Mouse (Mus musculus) small intestine, adult 2 months (tissue): ENCODE results near the gene Lonrf2.

ENCODE experiments used
- CTCF ChIP-seq: fragments of 200-500 bp; IDR thresholded peaks from 2 replicates; pipeline ENCODE4 v1.5.1; 2012; ENCODE audit warnings: low read depth, mild to moderate bottlenecking, control low read depth, inconsistent platforms, low read length, moderate library complexity, mixed read lengths; ENCODE audit not compliant: insufficient replicate concordance, insufficient read length; ENCODE audit errors: extremely low read depth
- POLR2A ChIP-seq: fragments of 200-500 bp; IDR thresholded peaks from 2 replicates; pipeline ENCODE4 v1.6.1; 2012; ENCODE audit warnings: low read depth, mild to moderate bottlenecking, control low read depth, inconsistent platforms, low read length, moderate library complexity

GRCm38 (mm10) chr1:38835568-38836476 is 689 bp downstream of the Lonrf2 start:
- TF ChIP-seq CTCF = no peak
- TF ChIP-seq POLR2A = no peak
